Mouse (Mus musculus): Measurements from ENCODE around the gene Il1f10.

Il1f10 gene

GRCm38 (mm10) chr2:24290896-24291295, at the start of gene Il1f10:
Gene Il1f10 (plus strand): TSS chr2:24291196.
- DNase-seq (ENCODE audit: low read depth, low spot score): no peak

DNA sequence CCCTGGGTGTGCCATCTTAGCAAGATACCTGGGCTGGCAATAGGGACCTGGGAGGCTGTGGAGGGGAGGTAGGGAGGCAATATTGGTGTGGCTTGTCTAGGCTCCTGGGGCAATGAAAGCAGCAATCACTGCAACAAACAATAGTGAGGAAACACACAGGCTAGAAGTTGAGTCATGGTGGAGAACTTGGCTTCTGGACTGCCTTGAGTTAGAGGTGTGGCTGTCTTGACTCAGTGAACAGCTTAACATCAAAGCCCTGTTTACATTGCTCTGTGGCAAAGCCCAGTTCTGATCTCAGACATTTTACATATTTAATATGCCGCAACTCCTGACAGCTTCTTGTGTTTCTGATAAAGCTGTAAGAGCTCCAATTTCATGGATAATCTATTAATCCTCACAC, 23.5 kb upstream of the Il1f10 start:
- no peak for DNase-seq (ENCODE audit: low read depth, low spot score)

DNA sequence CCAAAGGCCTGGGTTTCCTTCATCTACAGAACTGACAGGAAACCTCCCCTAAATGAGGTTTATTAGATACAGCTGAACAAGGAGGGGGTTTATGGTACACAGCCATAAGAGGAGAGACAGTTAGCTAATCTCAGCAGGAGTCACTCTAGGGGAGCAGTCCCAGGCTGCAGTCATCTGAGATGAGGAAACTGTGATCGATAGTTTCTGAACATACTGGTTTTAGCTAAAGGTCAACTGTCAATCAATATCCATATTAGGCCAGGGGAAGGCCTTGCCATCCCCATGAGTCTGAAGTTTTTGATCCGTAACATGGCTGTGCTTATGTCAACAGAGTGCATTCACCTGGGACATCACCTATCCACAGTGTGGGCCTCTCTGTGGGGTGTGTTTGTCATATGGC, 17.4 kb upstream of the Il1f10 start:
- no peak for DNase-seq (ENCODE audit: low read depth, low spot score)

GRCm38 (mm10) chr2:24275146-24275545, 15.8 kb upstream of the Il1f10 start:
- no peak for DNase-seq (ENCODE audit: low read depth, low spot score)

- DNase-seq (ENCODE audit: low read depth, low spot score): no peak
Observed at GRCm38 (mm10) chr2:24276654-24277053, 14.3 kb upstream of the Il1f10 start, which contains the start of gene Il1f5. Gene Il1f5 (plus strand): TSS chr2:24276954.

DNA sequence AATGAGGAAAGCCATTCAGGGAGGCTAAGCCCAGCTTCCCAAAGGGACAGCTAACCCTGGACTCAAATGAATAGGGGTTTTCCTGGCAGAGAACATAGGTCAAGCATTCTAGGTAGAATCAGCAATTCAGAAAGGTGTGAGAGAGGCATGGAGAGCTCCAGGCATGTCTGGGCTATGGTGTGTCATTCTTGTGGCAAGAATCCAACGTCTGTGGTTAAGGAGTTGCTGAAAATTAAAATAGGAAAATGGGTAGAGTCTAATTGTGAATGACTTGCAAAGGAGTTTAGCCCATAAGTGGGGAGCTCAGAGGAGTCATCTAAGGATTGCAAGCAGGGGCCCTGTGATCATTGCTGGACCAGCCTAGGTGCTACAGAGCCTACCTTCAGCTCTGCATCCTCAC, 3.6 kb downstream of the Il1f10 start:
- no peak for DNase-seq (ENCODE audit: low read depth, low spot score)

- DNase-seq (ENCODE audit: low read depth, low spot score): peak; percentile 64
Observed at GRCm38 (mm10) chr2:24296837-24297236, 5.8 kb downstream of the Il1f10 start.

DNA sequence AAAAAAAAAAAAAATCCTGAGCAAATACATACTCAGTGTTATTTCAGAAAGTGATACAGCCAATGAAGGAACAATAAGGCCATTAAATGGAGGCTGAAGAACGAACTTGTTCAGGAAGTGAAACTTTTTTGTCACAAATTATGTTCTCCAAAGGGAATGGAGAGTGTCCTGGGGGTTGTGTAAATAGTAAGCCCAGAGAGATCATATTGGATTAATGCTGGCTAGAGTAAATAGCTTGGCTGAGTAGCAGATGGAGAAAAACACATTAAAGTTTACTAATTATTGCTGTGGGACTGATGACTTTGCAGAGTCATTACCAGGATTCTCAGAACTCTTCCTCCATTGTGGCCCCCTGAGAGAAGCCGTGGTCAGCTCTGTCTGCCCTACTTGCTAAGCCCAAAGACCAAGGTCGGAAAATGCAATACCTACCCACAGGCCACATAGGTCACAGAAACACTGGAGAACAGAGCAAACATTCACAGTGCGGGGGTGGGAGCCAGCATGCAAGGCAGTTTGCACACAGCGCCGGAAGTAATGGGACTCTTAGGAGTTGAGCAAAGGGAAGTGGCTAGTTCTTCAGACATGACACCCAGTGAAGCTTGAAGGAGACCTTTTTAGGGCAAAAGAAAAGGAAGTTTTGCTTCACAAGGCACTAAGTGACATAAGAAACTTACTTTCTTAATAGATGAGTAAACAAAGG, 20.5 kb downstream of the Il1f10 start:
- DNase-seq (ENCODE audit: low read depth, low spot score): no peak

GRCm38 (mm10) chr2:24316919-24317318, 25.9 kb downstream of the Il1f10 start:
- DNase-seq (ENCODE audit: low read depth, low spot score): no peak

DNA sequence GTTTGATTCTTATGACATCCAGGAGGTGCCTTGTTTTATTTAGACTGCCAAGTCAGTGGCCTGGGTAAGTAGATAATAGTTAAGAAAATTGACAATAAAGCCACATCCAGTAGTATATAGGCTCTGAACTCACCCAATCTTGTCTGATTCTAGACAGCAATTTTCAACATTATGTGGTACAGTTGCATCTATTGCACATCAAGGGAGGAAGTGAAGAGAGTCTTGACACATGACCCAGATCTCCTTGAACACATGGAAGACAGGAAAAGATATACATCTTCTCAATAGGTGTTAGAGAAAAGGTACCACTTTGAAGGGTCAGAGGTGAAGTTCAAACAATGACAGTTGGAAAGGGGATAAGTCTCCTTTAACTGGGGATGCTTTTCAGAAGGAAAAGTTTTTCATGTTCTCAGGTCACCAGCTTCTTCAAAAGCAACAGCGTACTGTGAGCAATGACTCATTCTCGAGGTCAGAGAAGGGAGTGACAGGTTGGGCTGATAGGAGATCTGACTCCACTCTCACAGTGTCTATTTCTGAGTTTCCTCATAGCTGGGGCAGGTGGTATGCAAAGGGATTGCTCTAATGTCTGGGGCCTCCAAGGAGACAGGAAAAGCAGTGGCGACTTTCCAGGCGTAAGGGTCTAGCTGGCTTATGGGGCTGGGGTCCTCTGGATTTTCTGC, 27.1 kb downstream of the Il1f10 start:
- DNase-seq (ENCODE audit: low read depth, low spot score): no peak

DNA sequence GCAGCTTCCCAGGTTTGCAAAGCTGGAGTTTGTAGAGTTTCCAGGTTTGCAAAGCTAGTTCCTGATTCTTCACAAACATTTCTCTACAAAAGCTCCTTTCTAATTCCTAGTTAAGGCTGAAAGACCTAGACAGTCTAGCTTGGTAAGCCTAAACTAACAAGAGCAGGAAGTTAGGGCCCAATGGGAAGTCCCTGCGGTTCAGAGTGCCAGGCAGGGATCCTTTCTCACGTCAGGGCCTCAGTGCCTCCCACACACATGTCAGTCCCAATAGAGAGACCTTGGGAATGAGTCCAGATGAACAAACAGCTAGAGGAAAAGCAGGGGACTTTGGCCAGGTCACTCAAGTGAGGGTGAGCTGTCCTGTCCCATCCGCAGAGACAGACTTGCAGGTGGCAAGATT, 44.3 kb downstream of the Il1f10 start:
- no peak for DNase-seq (ENCODE audit: low read depth, low spot score)

DNA sequence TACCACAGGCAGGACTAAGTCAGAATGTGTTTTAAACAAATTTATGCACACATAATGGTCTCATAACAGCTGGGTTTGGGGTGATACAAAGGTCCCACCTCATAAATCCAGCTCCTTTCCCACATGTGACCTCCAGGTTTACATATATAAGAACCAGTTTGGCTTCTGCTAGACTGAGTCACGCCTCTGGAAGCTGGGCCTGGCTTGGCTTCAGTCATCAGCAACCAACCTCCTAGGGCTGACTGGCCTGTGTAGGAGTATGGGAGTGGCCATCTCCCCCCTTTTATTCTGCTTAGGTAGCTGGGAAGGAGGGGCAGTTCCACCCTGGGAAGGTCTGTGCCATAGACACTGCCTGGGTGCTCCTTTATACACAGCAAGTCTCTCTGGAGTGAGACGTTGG, 45.5 kb downstream of the Il1f10 start, which contains the start of gene Il1rn:
Gene Il1rn (plus strand): TSS at position 309 of the 400 bp plus-strand sequence.
- no peak for DNase-seq (ENCODE audit: low read depth, low spot score)

- DNase-seq (ENCODE audit: low read depth, low spot score): no peak
Observed at GRCm38 (mm10) chr2:24341395-24341885, 50.4 kb downstream of the Il1f10 start.

Data from R1 (cell line).